Mouse (Mus musculus) adrenal gland, adult 2 months (tissue): ENCODE data around the gene Zfhx3. TPM values are rescaled to one million over a fixed set of nuclear protein-coding genes. Genes with fewer than 3 reads are reported as not detected.

ENCODE experiments used
- DNase-seq: peaks from one replicate; pipeline ENCODE4 v3.0.0; 2021
- polyA plus RNA-seq: library from polyadenylated mRNA; depleted of rRNA; stranded (reverse); fragments of >200 nt; gene quantifications from 2 replicates; pipeline ENCODE4 v1.2.3, GENCODE M21; 2012
- total RNA-seq, 2 experiments: library from RNA; stranded (reverse); gene quantifications; 2 replicates each; pipeline ENCODE4 v1.2.3; 2021

Gene Zfhx3
- total and polyA plus RNA-seq, 3 experiments = 12.9 to 45.1 (median 34.3) TPM

DNA sequence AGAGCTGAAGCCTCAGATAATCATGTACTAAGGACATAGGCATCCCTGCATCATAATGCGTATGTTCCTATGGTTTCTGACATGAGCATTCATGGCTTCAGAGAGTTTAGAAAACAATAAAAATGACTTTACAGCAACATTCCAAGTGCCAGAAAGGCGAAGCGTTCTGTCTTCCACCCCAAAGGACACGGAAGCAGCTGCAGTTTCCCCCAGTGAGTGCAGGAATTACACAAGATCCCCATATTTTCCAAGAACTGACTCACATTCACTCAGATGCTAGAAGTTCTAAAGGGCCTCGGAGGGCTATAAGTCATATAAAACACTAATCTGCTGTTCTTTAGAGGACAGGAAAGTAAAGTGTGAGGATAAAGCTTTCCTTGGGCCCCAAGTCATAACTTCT is 75.3 kb downstream of the Zfhx3 start:
- DNase-seq = no peak

DNA sequence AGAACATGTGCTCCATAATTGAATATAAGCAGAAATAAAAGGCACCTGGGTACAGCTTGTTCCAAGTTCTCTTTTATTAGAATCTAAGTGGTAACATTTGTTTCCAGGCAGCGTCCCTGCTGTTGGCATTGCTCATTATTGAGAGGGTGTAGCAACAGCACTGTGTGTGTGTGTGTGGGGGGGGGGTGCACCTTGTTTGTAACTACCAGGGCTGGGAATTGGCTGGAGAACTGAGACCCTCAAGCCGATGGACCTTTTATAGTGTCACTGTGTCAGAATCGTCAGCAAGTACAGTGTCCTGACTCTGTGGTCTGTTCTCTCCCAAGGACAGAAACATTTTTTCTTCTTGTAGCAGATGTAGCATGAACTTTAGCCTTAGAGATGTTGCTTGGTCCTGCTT is 77.2 kb downstream of the Zfhx3 start:
- no peak for DNase-seq

GRCm38 (mm10) chr8:108022404-108022803 is 80.0 kb downstream of the Zfhx3 start:
- DNase-seq = no peak

GRCm38 (mm10) chr8:108024331-108024730 is 81.9 kb downstream of the Zfhx3 start:
- no peak for DNase-seq

DNA sequence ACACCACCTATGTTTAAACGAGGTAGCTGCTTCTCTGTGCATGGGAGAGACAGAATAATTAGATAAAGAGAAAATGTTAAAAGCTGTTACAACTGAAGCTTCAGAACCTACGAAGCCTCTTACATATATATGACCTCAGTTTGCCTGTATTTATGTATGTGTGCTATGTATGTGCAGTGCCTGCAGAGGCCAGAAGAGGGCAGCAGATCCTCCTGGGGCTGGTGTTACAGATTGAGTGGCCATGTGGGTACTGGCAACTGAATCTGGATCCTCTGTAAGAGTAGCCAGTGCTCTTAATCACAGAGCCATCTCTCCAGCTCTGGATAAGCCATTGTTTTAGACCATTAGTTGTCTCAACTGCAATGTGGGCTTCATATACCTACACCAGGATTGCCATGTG is 82.8 kb downstream of the Zfhx3 start:
- no peak for DNase-seq

GRCm38 (mm10) chr8:108026557-108027440 is 84.4 kb downstream of the Zfhx3 start:
- DNase-seq = peak; percentile 52

- DNase-seq = peak; percentile 26
Observed at GRCm38 (mm10) chr8:108027561-108028025, 85.1 kb downstream of the Zfhx3 start.

DNA sequence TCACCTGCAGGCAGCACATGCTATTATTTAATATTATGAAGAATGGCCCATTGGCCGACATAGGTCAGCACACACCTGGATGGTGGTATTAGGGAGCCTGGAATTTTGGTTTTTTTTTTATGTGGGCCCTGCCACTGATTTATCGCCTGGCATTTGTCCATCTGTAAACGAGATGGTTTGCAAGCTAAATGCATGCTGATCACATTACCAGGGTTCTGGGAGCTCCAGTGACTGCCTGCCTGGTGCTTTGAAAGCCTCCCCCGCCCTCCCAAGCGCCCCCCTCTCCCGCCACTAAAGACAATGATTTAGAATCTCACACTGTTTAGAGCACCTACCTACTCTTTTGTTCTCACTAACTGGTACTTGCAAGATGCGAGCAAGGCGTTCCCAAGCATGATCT is 86.0 kb downstream of the Zfhx3 start:
- DNase-seq = no peak

GRCm38 (mm10) chr8:108031159-108031558 is 88.7 kb downstream of the Zfhx3 start:
- DNase-seq = no peak

DNA sequence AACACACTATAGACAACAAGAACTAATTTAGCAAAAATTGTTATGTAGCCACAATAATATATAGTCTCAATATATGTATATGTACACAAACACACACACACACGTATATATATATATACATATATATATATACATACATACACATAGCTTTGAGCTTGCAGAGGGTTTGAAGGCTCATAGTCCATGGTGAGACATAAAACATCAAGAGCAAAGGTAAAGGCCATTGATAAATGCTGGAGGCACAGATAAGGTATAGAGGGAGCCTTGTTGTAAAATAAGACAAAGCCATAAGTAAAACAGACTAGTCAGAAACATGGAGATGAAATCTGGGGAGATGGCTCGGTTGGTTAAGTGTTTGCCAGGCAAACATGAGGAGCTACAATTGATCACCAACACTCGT is 91.6 kb downstream of the Zfhx3 start:
- no peak for DNase-seq

- DNase-seq = no peak
Observed at GRCm38 (mm10) chr8:108034726-108035125, 92.3 kb downstream of the Zfhx3 start.

- no peak for DNase-seq
Observed at GRCm38 (mm10) chr8:108043618-108044017, 101.2 kb downstream of the Zfhx3 start.

DNA sequence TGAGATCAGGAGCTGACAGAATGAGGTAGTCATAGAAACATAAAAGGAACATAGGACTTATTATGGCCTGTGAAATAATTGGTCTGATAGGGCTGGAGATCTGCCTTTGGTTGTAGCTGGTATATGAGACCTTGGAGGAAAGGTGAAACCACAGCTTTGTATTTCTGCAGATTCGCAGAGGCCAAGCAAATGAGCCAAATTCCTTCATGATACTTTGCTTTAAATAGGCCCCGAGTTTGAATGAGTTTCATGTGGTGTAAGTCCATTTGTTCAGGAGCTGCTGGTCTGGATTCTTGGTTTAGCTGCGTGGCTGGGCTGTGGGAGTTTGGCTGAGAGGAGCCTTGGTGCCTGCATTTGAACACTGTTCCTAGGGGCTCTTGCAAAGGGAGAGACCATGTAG is 101.7 kb downstream of the Zfhx3 start:
- DNase-seq = no peak

DNA sequence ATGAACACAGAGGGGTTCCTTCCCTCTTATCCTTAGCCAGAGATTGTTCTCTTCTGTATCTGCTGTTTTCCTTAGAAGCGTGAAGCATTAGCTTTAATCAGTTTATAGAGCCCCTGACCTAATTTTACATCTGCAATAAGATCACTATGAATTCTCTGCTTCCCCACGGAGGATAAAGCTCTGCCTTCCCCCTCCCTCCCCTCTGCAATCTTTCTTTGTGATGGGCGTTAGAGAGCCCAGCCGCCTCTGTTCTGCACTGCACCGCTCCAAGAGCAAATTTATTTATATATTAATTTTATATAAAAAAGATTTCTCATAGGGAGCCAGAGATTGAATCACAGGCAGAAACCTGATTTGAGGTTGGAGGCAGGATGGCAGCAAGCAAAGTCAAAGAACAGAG is 113.8 kb downstream of the Zfhx3 start:
- no peak for DNase-seq

DNA sequence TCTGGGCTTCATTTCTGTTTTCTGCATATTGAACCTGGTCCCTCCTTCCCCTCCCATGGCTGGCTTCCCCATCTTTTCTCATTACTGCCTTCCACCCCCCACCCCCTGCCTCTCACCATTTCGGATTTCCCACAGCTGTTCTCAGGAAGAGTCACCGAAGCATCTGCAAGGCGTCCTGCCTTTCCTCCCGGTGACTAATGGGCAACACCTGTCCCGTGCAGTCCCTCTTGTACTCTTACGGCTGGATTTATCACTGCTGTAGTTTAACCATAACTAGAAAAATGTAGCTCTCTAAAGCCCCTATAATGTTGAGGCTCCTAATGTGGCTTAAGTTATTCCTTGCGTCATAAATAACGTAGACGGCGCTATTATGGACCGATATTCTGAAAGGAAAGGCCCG is 119.5 kb downstream of the Zfhx3 start:
- DNase-seq = no peak

DNA sequence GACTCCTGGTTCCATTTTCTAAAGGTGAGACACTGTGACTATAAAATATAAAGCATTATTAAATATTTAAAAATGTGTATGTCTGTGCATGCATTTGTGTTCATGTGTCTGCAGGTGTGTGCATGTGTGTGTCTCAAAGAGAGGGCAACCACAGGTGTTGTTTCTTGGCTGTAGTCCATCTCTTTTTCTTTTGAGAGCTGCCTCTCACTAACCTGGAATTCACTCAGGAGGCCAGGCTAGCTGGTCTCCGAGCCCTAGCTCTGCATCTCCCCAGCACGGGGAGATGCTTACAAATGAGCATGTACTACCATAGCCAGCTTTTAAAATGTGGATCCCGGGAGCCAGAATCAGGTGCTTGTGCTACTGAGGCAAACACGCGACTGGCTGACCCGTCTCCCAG is 124.7 kb downstream of the Zfhx3 start:
- no peak for DNase-seq

- no peak for DNase-seq
Observed at GRCm38 (mm10) chr8:108068195-108068594, 125.8 kb downstream of the Zfhx3 start.

DNA sequence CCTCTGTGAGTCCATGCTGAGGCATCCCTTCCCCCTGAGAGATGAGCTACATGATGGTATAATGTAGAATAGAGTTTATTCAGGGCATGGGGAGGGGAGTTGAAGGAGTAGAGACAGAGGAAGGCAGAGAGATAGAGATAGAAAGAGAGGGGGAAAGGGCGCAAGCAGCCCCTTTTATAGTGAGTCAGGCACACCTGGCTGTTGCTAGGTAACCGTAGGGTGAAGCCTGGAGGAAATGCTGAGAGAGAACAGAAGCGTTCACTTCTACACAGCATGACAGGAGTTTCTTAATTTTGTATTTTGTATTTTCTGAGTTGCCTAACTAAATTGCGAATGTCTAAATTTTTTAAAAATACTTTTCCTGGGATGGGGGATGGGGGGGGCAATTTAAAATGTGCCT is 128.0 kb downstream of the Zfhx3 start:
- DNase-seq = no peak

GRCm38 (mm10) chr8:108072126-108072746 is 129.8 kb downstream of the Zfhx3 start:
- DNase-seq = no peak

- no peak for DNase-seq
Observed at GRCm38 (mm10) chr8:108072853-108073252, 130.4 kb downstream of the Zfhx3 start.

- peak; percentile 30 for DNase-seq
Observed at GRCm38 (mm10) chr8:108075176-108075575, 132.7 kb downstream of the Zfhx3 start.

- DNase-seq = no peak
Observed at GRCm38 (mm10) chr8:108078726-108079125, 136.3 kb downstream of the Zfhx3 start.

DNA sequence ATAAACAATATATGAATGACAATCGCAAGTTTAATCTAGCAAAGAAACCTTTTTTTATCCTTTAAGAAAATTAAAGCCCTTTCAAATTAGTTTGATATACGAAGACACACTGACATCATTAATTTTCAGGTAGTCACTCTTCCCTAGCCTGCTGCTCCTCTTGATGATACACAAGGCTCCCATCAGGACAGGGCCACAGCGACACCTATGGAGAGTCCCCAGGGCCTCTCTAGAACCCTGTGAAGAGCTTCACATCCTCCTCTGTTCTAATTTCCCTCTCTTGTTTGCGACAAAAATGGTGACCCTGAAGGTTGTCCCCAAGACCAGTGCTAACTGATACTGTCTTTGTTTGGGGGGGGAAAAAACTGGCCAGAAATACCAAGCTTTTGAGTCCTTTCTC is 144.5 kb downstream of the Zfhx3 start:
- peak; percentile 42 for DNase-seq

DNA sequence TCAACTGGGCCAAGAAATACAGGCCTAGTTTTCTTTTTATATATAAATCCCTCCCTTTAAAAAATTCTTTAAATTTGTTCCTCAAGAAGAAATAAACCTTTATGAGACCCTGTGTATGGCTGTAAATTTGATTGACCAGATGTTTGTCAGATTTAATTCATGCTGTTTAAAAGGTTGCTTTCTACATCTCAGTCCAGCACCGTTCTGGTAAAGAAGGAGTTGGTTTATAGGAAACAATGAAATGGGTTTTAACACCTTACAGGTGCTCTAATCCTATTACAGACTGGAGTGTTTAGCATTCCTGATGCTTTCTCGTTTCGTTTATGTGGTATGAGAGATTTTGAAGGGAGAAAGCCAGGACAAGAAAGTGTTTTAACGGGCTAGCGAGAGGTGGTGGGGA is 147.2 kb downstream of the Zfhx3 start:
- DNase-seq = no peak
